Mouse (Mus musculus): ENCODE data around the gene Caln1.
A peak's percentile ranks its signal among the peaks of the same experiment; 100 is the strongest.

- TF ChIP-seq CTCF (IDR thresholded peaks at IDR 0.05; ENCODE audit: low read depth, low read length) (peak; percentile 54; the same call in 1 of the 2 replicates), POLR2A (IDR thresholded peaks at IDR 0.05; ENCODE audit: extremely low read depth, insufficient read depth, low read length) (no peak)
Measured at GRCm38 (mm10) chr5:130859736-130860135, 490.5 kb downstream of the Caln1 start.

All from liver, adult 2 months (tissue).